Mouse (Mus musculus): ENCODE results near the gene Pde1a. TPM values are rescaled to one million over a fixed set of nuclear protein-coding genes. Genes with fewer than 3 reads are reported as not detected.

Pde1a gene
- polyA plus RNA-seq, 1 experiment from 2014 or later: 48.2 TPM

GRCm38 (mm10) chr2:79983778-79984177 is 145.5 kb downstream of the Pde1a start:
- no peak for DNase-seq (ENCODE audit: low spot score)
- Histone ChIP-seq H3K4me2 (ENCODE audit: low read length) (no peak overlapping the region), H3K36me3 (ENCODE audit: control insufficient read depth, insufficient read depth, low read length) (no peaks in the 10 kb centered on the region), H3K9ac (ENCODE audit: low read length) (no peak overlapping the region), H3K9me3 (ENCODE audit: control insufficient read depth, low read length) (no peaks in the 10 kb centered on the region), H3K4me1 (replicated peaks; ENCODE audit: control insufficient read depth, insufficient read depth, low read length) (0 out of 2 replicates have a peak, but pooled peaks cover 4% of the 10 kb centered on the region), H3K27me3 (replicated peaks; ENCODE audit: control insufficient read depth, insufficient read depth, low read length) (no peaks in the 10 kb centered on the region), H3K27ac (ENCODE audit: low read depth) (no peak overlapping the region), H3K4me3 (ENCODE audit: low read depth, low read length) (no peak overlapping the region)
- no peak for ATAC-seq (replicated peaks; ENCODE audit: low FRiP score, low TSS enrichment, low read depth)
- 69% methylated on average over 4 of the region's 4 CpGs for WGBS

GRCm38 (mm10) chr2:79983222-79983632 is 146.0 kb downstream of the Pde1a start:
- Histone ChIP-seq H3K9ac (ENCODE audit: low read length) (no peak overlapping the region), H3K27me3 (replicated peaks; ENCODE audit: control insufficient read depth, insufficient read depth, low read length) (no peaks in the 10 kb centered on the region), H3K36me3 (ENCODE audit: control insufficient read depth, insufficient read depth, low read length) (no peaks in the 10 kb centered on the region), H3K4me3 (ENCODE audit: low read depth, low read length) (no peak overlapping the region), H3K4me1 (replicated peaks; ENCODE audit: control insufficient read depth, insufficient read depth, low read length) (0 out of 2 replicates have a peak, but pooled peaks cover 4% of the 10 kb centered on the region), H3K4me2 (ENCODE audit: low read length) (no peak overlapping the region), H3K9me3 (ENCODE audit: control insufficient read depth, low read length) (no peaks in the 10 kb centered on the region), H3K27ac (ENCODE audit: low read depth) (peak overlapping the region; percentile 38; the same call in 1 of the 2 replicates)
- ATAC-seq (replicated peaks; ENCODE audit: low FRiP score, low TSS enrichment, low read depth): no peak
- WGBS: 54% methylated on average over 9 of the region's 9 CpGs
- DNase-seq (ENCODE audit: low spot score): no peak

GRCm38 (mm10) chr2:79981781-79982180 is 147.5 kb downstream of the Pde1a start:
- 0 out of 2 replicates have a peak, but pooled peaks cover 4% of the 10 kb centered on the region for H3K4me1 ChIP-seq (replicated peaks; ENCODE audit: control insufficient read depth, insufficient read depth, low read length)
- 91% methylated on average over 3 of the region's 3 CpGs for WGBS
- H3K36me3 ChIP-seq (ENCODE audit: control insufficient read depth, insufficient read depth, low read length): no peaks in the 10 kb centered on the region
- no peak overlapping the region for H3K4me3 ChIP-seq (ENCODE audit: low read depth, low read length)
- no peak for ATAC-seq (replicated peaks; ENCODE audit: low FRiP score, low TSS enrichment, low read depth)
- no peak overlapping the region for H3K9ac ChIP-seq (ENCODE audit: low read length)
- H3K4me2 ChIP-seq (ENCODE audit: low read length): no peak overlapping the region
- H3K27ac ChIP-seq (ENCODE audit: low read depth): no peak overlapping the region
- no peaks in the 10 kb centered on the region for H3K27me3 ChIP-seq (replicated peaks; ENCODE audit: control insufficient read depth, insufficient read depth, low read length)
- H3K9me3 ChIP-seq (ENCODE audit: control insufficient read depth, low read length): no peaks in the 10 kb centered on the region
- no peak for DNase-seq (ENCODE audit: low spot score)

GRCm38 (mm10) chr2:79978992-79979391 is 150.3 kb downstream of the Pde1a start:
- Histone ChIP-seq H3K27ac (ENCODE audit: low read depth) (no peak overlapping the region), H3K9ac (ENCODE audit: low read length) (no peak overlapping the region), H3K4me3 (ENCODE audit: low read depth, low read length) (no peak overlapping the region), H3K9me3 (ENCODE audit: control insufficient read depth, low read length) (no peaks in the 10 kb centered on the region), H3K27me3 (replicated peaks; ENCODE audit: control insufficient read depth, insufficient read depth, low read length) (no peaks in the 10 kb centered on the region), H3K36me3 (ENCODE audit: control insufficient read depth, insufficient read depth, low read length) (no peaks in the 10 kb centered on the region), H3K4me2 (ENCODE audit: low read length) (no peak overlapping the region), H3K4me1 (replicated peaks; ENCODE audit: control insufficient read depth, insufficient read depth, low read length) (0 out of 2 replicates have a peak, but pooled peaks cover 4% of the 10 kb centered on the region)
- ATAC-seq (replicated peaks; ENCODE audit: low FRiP score, low TSS enrichment, low read depth) (no peak), DNase-seq (ENCODE audit: low spot score) (no peak)
- 71% methylated on average over 1 of the region's 1 CpGs for WGBS

- H3K27me3 ChIP-seq (replicated peaks; ENCODE audit: control insufficient read depth, insufficient read depth, low read length): no peaks in the 10 kb centered on the region
- H3K4me1 ChIP-seq (replicated peaks; ENCODE audit: control insufficient read depth, insufficient read depth, low read length): no peaks in the 10 kb centered on the region
- H3K9me3 ChIP-seq (ENCODE audit: control insufficient read depth, low read length): no peaks in the 10 kb centered on the region
- 37% methylated on average over 5 of the region's 5 CpGs for WGBS
- H3K4me2 ChIP-seq (ENCODE audit: low read length): no peak overlapping the region
- H3K4me3 ChIP-seq (ENCODE audit: low read depth, low read length): no peak overlapping the region
- no peaks in the 10 kb centered on the region for H3K36me3 ChIP-seq (ENCODE audit: control insufficient read depth, insufficient read depth, low read length)
- ATAC-seq (replicated peaks; ENCODE audit: low FRiP score, low TSS enrichment, low read depth) (no peak), DNase-seq (ENCODE audit: low spot score) (no peak)
- no peak overlapping the region for H3K9ac ChIP-seq (ENCODE audit: low read length)
- no peak overlapping the region for H3K27ac ChIP-seq (ENCODE audit: low read depth)
These were observed 152.0 kb downstream of the Pde1a start for GRCm38 (mm10) chr2:79977259-79977658.

- Histone ChIP-seq H3K36me3 (ENCODE audit: control insufficient read depth, insufficient read depth, low read length) (no peaks in the 10 kb centered on the region), H3K27ac (ENCODE audit: low read depth) (no peak overlapping the region), H3K4me1 (replicated peaks; ENCODE audit: control insufficient read depth, insufficient read depth, low read length) (no peaks in the 10 kb centered on the region), H3K4me3 (ENCODE audit: low read depth, low read length) (no peak overlapping the region), H3K4me2 (ENCODE audit: low read length) (no peak overlapping the region), H3K27me3 (replicated peaks; ENCODE audit: control insufficient read depth, insufficient read depth, low read length) (no peaks in the 10 kb centered on the region), H3K9ac (ENCODE audit: low read length) (no peak overlapping the region), H3K9me3 (ENCODE audit: control insufficient read depth, low read length) (no peaks in the 10 kb centered on the region)
- ATAC-seq (replicated peaks; ENCODE audit: low FRiP score, low TSS enrichment, low read depth): no peak
- no peak for DNase-seq (ENCODE audit: low spot score)
These were observed 153.3 kb downstream of the Pde1a start for GRCm38 (mm10) chr2:79975947-79976346.

GRCm38 (mm10) chr2:79972271-79972670 is 157.0 kb downstream of the Pde1a start:
- Histone ChIP-seq H3K27me3 (replicated peaks; ENCODE audit: control insufficient read depth, insufficient read depth, low read length) (no peaks in the 10 kb centered on the region), H3K9me3 (ENCODE audit: control insufficient read depth, low read length) (no peaks in the 10 kb centered on the region), H3K36me3 (ENCODE audit: control insufficient read depth, insufficient read depth, low read length) (no peaks in the 10 kb centered on the region), H3K9ac (ENCODE audit: low read length) (no peak overlapping the region), H3K27ac (ENCODE audit: low read depth) (no peak overlapping the region), H3K4me1 (replicated peaks; ENCODE audit: control insufficient read depth, insufficient read depth, low read length) (no peaks in the 10 kb centered on the region), H3K4me2 (ENCODE audit: low read length) (no peak overlapping the region), H3K4me3 (ENCODE audit: low read depth, low read length) (no peak overlapping the region)
- ATAC-seq (replicated peaks; ENCODE audit: low FRiP score, low TSS enrichment, low read depth) (no peak), DNase-seq (ENCODE audit: low spot score) (no peak)

- Histone ChIP-seq H3K9ac (ENCODE audit: low read length) (no peak overlapping the region), H3K4me2 (ENCODE audit: low read length) (no peak overlapping the region), H3K36me3 (ENCODE audit: control insufficient read depth, insufficient read depth, low read length) (no peaks in the 10 kb centered on the region), H3K27ac (ENCODE audit: low read depth) (no peak overlapping the region), H3K4me1 (replicated peaks; ENCODE audit: control insufficient read depth, insufficient read depth, low read length) (0 out of 2 replicates have a peak, but pooled peaks cover 3% of the 10 kb centered on the region), H3K27me3 (replicated peaks; ENCODE audit: control insufficient read depth, insufficient read depth, low read length) (no peaks in the 10 kb centered on the region), H3K4me3 (ENCODE audit: low read depth, low read length) (no peak overlapping the region), H3K9me3 (ENCODE audit: control insufficient read depth, low read length) (no peaks in the 10 kb centered on the region)
- WGBS: 41% methylated on average over 5 of the region's 5 CpGs
- DNase-seq (ENCODE audit: low spot score) (no peak), ATAC-seq (replicated peaks; ENCODE audit: low FRiP score, low TSS enrichment, low read depth) (no peak)
These were observed 159.7 kb downstream of the Pde1a start for GRCm38 (mm10) chr2:79969594-79969993.

- no peak overlapping the region for H3K27ac ChIP-seq (ENCODE audit: low read depth)
- no peak for DNase-seq (ENCODE audit: low spot score)
These were observed 162.4 kb downstream of the Pde1a start for GRCm38 (mm10) chr2:79966681-79967506.

More at GRCm38 (mm10) chr2:79966681-79967506, 162.4 kb downstream of the Pde1a start:
- H3K4me3 ChIP-seq (ENCODE audit: low read depth, low read length): no peak overlapping the region
- whole genome bisulfite sequencing: 76% methylated on average over 9 of the region's 9 CpGs
- no peak overlapping the region for H3K9ac ChIP-seq (ENCODE audit: low read length)
- H3K27me3 ChIP-seq (replicated peaks; ENCODE audit: control insufficient read depth, insufficient read depth, low read length): no peaks in the 10 kb centered on the region
- H3K4me2 ChIP-seq (ENCODE audit: low read length): no peak overlapping the region
- H3K36me3 ChIP-seq (ENCODE audit: control insufficient read depth, insufficient read depth, low read length): no peaks in the 10 kb centered on the region
- H3K9me3 ChIP-seq (ENCODE audit: control insufficient read depth, low read length): no peaks in the 10 kb centered on the region
- H3K4me1 ChIP-seq (replicated peaks; ENCODE audit: control insufficient read depth, insufficient read depth, low read length): 0 out of 2 replicates have a peak, but pooled peaks cover 3% of the 10 kb centered on the region
- no peak for ATAC-seq (replicated peaks; ENCODE audit: low FRiP score, low TSS enrichment, low read depth)
